Mouse (Mus musculus) macrophage (primary cell): ENCODE data around the gene Teddm3. TPM values are rescaled to one million over a fixed set of nuclear protein-coding genes. Genes with fewer than 3 reads are reported as not detected.
"Not testable (repeated sequence)": the region's sequence is repeated elsewhere in the genome, so short reads cannot be mapped to it uniquely, and the experiment has no call there.

Experiments used
- H3K27ac ChIP-seq: fragments of 350-480 bp; formaldehyde crosslinking; 2 replicates; pipeline ENCODE4 v1.9.0; 2021
- H3K36me3 ChIP-seq: fragments of 350-480 bp; formaldehyde crosslinking; 2 replicates; pipeline ENCODE4 v1.9.0; 2021; ENCODE audit errors: inconsistent target
- H3K4me3 ChIP-seq: fragments of 350-480 bp; formaldehyde crosslinking; 2 replicates; pipeline ENCODE4 v1.9.0; 2021; ENCODE audit errors: inconsistent target
- H3K79me2 ChIP-seq: fragments of 350-480 bp; formaldehyde crosslinking; 2 replicates; pipeline ENCODE4 v1.9.0; 2021; ENCODE audit errors: inconsistent target
- WGBS: methylation state at CpG from one replicate; pipeline ENCODE4 v1.1.7; 2026; ENCODE audit warnings: inconsistent platforms; ENCODE audit not compliant: missing documents; 5-methylcytosine and 5-hydroxymethylcytosine counted together
- polyA plus RNA-seq: library from polyadenylated mRNA; stranded (reverse); fragments of 250-400 nt; gene quantifications from 3 replicates; pipeline ENCODE4 v1.2.4, GENCODE M21; 2018; ENCODE audit warnings: inconsistent platforms

Teddm3 gene
- polyA plus RNA-seq, 1 experiment from 2014 or later, result not detected

DNA sequence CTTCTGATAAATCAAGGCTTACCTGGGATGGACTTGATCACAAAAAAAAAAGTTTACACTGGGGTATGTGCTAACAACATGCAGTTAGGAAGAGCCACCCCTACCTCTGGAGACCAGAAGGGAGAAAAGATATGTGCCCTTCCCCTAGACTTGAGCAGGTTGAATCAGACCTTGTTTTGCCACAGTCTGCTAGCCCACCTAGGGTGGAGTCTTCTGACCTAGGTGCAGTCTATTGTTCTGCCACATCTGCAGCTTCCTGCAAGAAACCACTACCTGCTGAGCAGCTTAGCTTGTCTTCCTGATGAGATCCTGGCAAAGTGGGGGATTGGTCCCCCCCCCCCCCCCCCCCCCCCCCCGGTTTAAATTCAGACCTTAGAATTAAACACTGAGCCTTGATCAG, 21.4 kb upstream of the Teddm3 start:
- H3K79me2 ChIP-seq, result no peaks in the 10 kb centered on the region
- no peaks in the 10 kb centered on the region for H3K36me3 ChIP-seq
- no CpG with 5 or more reads among the region's 1 CpGs for WGBS
- H3K27ac ChIP-seq, result no peak overlapping the region
- H3K4me3 ChIP-seq, result no peak overlapping the region

DNA sequence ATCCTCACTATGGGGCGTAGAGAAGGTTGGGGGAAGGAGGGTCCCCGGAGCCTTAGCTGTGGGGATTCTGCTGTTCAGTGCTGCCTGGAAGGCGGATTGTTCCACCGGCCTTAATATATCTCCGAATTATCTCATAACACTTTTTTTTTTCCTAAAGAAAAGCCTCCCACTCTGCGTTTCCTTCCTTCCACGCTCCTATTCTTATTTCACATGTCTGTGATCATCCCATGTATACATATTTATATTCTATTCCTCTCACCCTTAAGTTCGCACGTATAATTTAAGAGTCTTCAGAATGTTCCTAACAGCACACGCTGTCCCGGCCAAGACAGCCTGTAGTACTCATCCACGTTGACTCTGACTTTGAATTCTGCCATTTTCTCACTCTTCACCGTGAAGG, 14.9 kb upstream of the Teddm3 start:
- H3K4me3 ChIP-seq, result no peak overlapping the region
- WGBS, result 96% methylated on average over 13 of the region's 13 CpGs

DNA sequence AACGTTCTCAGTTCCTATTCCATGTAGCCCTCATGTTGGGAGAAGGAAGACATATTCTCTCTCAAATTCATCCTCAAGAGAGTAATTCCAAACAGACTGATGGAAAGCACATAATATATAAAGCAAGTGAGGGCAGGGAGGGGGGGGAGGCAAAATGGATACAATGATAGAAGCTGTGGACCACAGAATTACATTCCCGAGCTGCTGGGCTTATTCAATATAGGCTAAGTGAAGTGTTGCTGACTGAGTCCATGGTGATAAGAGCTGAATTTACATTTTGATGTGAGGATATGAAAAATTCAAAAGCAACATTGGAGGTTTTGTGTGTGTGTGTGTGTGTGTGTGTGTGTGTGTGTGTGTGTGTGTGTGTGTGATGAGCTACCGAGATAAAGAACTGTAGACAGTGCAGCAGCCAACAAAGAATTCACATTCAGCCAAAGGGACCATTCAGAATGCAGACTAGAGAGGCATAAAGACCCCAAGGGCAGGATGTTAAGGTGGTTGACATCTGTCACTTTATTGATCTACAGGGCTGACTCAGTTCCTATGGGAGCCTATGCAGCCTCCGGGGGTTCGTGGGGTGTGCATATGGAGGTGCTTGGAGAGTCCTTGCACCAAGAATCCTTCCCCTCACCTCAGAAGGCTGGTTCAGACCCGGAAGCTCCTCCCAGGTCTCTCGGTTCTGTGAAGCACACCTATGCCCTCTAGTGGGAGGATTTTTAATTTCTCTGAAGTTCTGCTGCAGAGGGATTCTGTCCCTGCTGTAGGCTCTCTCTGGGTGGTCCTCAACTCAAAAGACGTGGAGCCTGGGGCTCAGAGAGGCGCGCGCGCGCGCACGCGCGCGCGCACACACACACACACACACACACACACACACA, 11.8 kb upstream of the Teddm3 start:
- H3K36me3 ChIP-seq, H3K27ac ChIP-seq, H3K4me3 ChIP-seq, H3K79me2 ChIP-seq: not testable (repeated sequence)
- WGBS, result 78% methylated on average over 2 of the region's 19 CpGs

More for the DNA sequence above, 14.9 kb upstream of the Teddm3 start:
- H3K79me2 ChIP-seq, result no peaks in the 10 kb centered on the region
- no peaks in the 10 kb centered on the region for H3K36me3 ChIP-seq
- H3K27ac ChIP-seq, result no peak overlapping the region

DNA sequence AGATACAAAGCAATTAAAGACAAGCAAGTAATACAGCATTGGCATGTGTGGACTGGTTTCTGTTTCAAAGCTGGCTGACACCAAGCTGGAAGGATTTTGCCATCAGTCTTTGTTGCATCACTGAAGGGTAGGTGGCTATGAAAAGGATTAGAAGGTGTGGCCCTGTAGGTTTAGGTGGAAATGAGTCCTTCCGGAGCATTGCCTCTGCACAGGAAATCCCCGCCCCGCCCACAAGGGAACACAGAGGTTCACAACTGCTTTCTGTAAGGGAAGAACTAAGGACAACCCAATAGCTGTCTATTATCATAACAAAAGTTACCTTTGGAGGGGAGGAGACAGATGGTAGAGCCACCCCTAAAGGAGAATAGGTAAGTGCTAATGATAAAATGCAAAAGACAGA, 9.6 kb upstream of the Teddm3 start:
- H3K4me3 ChIP-seq, H3K36me3 ChIP-seq, H3K27ac ChIP-seq, H3K79me2 ChIP-seq: not testable (repeated sequence)
- 89% methylated on average over 3 of the region's 3 CpGs for WGBS

GRCm38 (mm10) chr16:21159226-21159625, 5.4 kb upstream of the Teddm3 start:
- 100% methylated on average over 1 of the region's 1 CpGs for WGBS
- H3K79me2 ChIP-seq, H3K27ac ChIP-seq, H3K36me3 ChIP-seq, H3K4me3 ChIP-seq: not testable (repeated sequence)

GRCm38 (mm10) chr16:21156261-21156660, 2.5 kb upstream of the Teddm3 start:
- H3K4me3 ChIP-seq, H3K36me3 ChIP-seq, H3K79me2 ChIP-seq, H3K27ac ChIP-seq: not testable (repeated sequence)

- no peak overlapping the region for H3K27ac ChIP-seq
- H3K36me3 ChIP-seq, result no peaks in the 10 kb centered on the region
- H3K79me2 ChIP-seq, result no peaks in the 10 kb centered on the region
- 98% methylated on average over 4 of the region's 4 CpGs for WGBS
- no peak overlapping the region for H3K4me3 ChIP-seq
Measured at GRCm38 (mm10) chr16:21151564-21152361, 2.0 kb downstream of the Teddm3 start.

GRCm38 (mm10) chr16:21149896-21150295, 3.9 kb downstream of the Teddm3 start:
- H3K4me3 ChIP-seq, result no peak overlapping the region
- H3K79me2 ChIP-seq, result no peaks in the 10 kb centered on the region
- H3K27ac ChIP-seq, result no peak overlapping the region
- H3K36me3 ChIP-seq, result no peaks in the 10 kb centered on the region

DNA sequence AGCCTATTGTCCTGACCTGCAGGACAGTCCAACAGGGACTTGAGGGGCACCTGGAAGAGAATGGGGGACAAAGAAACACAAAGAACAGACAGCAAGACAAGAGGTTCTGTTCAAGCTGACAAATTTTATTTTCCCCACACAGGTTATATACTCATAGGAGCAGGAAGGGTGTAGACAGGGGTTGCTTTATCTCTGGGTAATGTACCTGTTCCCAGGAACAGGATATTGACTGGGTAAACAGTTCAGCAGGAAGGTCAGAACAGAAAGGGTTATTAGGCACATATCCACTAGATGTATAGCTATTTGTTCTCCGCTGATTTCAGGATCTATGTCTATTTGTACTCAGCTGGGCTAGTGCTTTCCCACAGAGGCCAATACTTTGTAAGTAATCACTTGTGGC, 5.3 kb downstream of the Teddm3 start:
- H3K4me3 ChIP-seq, H3K27ac ChIP-seq, H3K79me2 ChIP-seq, H3K36me3 ChIP-seq: not testable (repeated sequence)
- 73% methylated on average over 1 of the region's 1 CpGs for WGBS

DNA sequence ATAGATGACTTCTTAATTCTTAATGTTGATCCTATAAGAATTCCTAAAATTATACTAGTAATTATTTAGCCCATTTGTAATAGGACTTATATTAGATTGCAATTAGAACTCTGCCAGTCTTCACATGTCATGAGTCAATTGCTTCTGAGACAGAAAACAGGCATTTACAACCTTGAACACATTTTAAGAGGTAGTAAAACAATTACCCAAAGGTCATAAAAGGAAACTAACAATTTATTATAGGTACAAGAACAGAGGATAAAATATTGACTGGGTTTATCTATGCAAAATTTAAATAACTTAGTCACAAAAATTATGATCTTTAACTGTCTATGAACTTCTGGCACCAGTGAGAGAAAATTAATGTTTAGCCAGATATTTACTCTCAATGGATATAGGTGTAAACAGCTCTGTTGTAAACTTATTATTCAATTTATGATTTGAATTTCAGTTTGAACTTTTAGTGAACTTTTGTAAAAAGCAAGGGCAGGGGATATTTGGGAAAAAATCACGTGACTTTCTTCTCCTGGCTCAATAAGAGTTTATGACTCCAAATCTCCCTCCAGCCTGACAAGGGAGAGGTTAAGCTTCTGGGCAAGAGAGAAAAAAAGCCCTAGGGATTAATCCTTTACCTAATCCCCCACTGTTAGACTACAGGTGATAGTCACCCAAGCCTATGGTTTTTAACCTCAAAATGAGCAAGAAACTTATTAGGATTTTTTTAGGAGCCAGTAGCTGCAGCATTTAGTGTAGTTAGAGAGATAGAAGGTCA, 17.3 kb downstream of the Teddm3 start:
- H3K36me3 ChIP-seq, result no peaks in the 10 kb centered on the region
- H3K27ac ChIP-seq, result no peak overlapping the region
- H3K79me2 ChIP-seq, result no peaks in the 10 kb centered on the region
- no peak overlapping the region for H3K4me3 ChIP-seq
- 92% methylated on average over 1 of the region's 1 CpGs for WGBS

- H3K36me3 ChIP-seq, H3K79me2 ChIP-seq, H3K27ac ChIP-seq, H3K4me3 ChIP-seq: not testable (repeated sequence)
- WGBS, result 95% methylated on average over 3 of the region's 3 CpGs
Measured at GRCm38 (mm10) chr16:21127666-21128065, 26.1 kb downstream of the Teddm3 start.

GRCm38 (mm10) chr16:21122776-21123175, 31.0 kb downstream of the Teddm3 start:
- 50% methylated on average over 2 of the region's 2 CpGs for WGBS
- not testable (repeated sequence) for H3K79me2 ChIP-seq, H3K36me3 ChIP-seq, H3K4me3 ChIP-seq, H3K27ac ChIP-seq

DNA sequence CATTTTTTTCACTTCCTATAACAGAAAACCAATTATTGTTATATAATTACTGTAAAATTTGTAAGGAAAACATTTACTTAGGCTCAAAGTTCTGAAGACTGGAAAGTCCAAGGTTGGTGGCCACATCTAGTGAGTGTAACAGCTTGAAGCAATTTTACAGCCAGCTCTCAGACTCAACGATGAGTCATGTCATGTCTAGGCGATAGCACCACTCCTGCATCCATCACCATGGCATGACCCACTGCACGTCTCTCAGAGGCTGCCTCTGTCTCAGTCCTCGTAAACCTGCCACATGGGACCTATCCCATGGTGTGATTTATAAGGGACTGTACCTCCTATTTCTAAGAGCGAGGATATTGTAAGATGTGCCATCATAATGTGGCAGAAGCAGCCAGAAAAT, 37.7 kb downstream of the Teddm3 start:
- Histone ChIP-seq H3K36me3 (no peaks in the 10 kb centered on the region), H3K79me2 (no peaks in the 10 kb centered on the region), H3K27ac (no peak overlapping the region), H3K4me3 (no peak overlapping the region)
- WGBS, result 87% methylated on average over 5 of the region's 5 CpGs

GRCm38 (mm10) chr16:21109473-21109872, 44.3 kb downstream of the Teddm3 start:
- H3K27ac ChIP-seq, result no peak overlapping the region
- H3K4me3 ChIP-seq, result no peak overlapping the region
- WGBS, result 71% methylated on average over 1 of the region's 1 CpGs
- H3K79me2 ChIP-seq, result no peaks in the 10 kb centered on the region
- H3K36me3 ChIP-seq, result no peaks in the 10 kb centered on the region
